Mouse (Mus musculus): ENCODE measurements around the gene Pdha1. TPM values are rescaled to one million over a fixed set of nuclear protein-coding genes. Genes with fewer than 3 reads are reported as not detected.

Gene Pdha1
- polyA plus RNA-seq, 1 experiment from 2014 or later: 97.3 TPM

GRCm38 (mm10) chrX:160146806-160147205 is 8.6 kb upstream of the Pdha1 start:
- Histone ChIP-seq H3K4me1 (replicated peaks; ENCODE audit: control insufficient read depth, insufficient read depth, low read length) (no peaks in the 10 kb centered on the region), H3K9ac (ENCODE audit: low read depth, low read length) (no peak overlapping the region), H3K4me2 (replicated peaks; ENCODE audit: low read depth, low read length) (no peak overlapping the region), H3K27ac (ENCODE audit: low read depth, low read length) (no peak overlapping the region), H3K27me3 (ENCODE audit: control insufficient read depth, insufficient read depth, low read length) (no peaks in the 10 kb centered on the region), H3K36me3 (ENCODE audit: control insufficient read depth, insufficient read depth, low read length) (no peaks in the 10 kb centered on the region), H3K4me3 (ENCODE audit: low read depth, low read length) (no peak overlapping the region), H3K9me3 (ENCODE audit: control insufficient read depth, low read length) (no peaks in the 10 kb centered on the region)
- WGBS: 78% methylated on average over 4 of the region's 4 CpGs
- ATAC-seq (ENCODE audit: low FRiP score) (no peak), DNase-seq (ENCODE audit: low spot score) (no peak)

GRCm38 (mm10) chrX:160137177-160137860 is 894 bp downstream of the Pdha1 start:
- no peaks in the 10 kb centered on the region for H3K4me1 ChIP-seq (replicated peaks; ENCODE audit: control insufficient read depth, insufficient read depth, low read length)
- peak overlapping the region; percentile 69 for H3K9ac ChIP-seq (ENCODE audit: low read depth, low read length)
- H3K27me3 ChIP-seq (ENCODE audit: control insufficient read depth, insufficient read depth, low read length): peaks cover 2% of the 10 kb centered on the region; the same call in 1 of the 2 replicates
- no peaks in the 10 kb centered on the region for H3K36me3 ChIP-seq (ENCODE audit: control insufficient read depth, insufficient read depth, low read length)
- H3K27ac ChIP-seq (ENCODE audit: low read depth, low read length): peak overlapping the region; percentile 79; the same call in 1 of the 2 replicates
- ATAC-seq (ENCODE audit: low FRiP score): peak; percentile 6; the same call in 1 of the 2 replicates
- no peak for DNase-seq (ENCODE audit: low spot score)
- 30% methylated on average over 18 of the region's 18 CpGs for WGBS
- no peaks in the 10 kb centered on the region for H3K9me3 ChIP-seq (ENCODE audit: control insufficient read depth, low read length)
- peak overlapping the region; percentile 62 for H3K4me3 ChIP-seq (ENCODE audit: low read depth, low read length)
- H3K4me2 ChIP-seq (replicated peaks; ENCODE audit: low read depth, low read length): peak overlapping the region; percentile 61

DNA sequence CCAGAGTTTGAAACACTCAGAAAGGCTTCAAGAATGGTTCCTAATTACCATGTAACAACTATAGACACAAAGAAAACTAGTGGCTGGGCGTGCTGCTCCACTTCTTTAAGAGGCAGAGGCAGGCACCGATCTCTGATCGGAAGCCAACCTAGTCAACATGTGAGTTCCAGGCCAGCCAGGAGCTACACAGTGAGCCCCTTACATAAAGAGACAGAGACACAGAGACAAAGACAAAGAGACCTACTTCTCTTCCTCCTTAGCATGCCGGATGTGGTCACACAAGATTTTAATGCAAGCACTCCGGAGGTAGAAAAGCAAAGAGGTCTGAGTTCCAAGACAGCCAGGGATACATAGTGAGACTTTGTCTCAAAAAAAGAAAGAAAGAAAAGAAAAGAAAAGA is 2.1 kb downstream of the Pdha1 start:
- 30% methylated on average over 5 of the region's 5 CpGs for WGBS
- H3K4me3 ChIP-seq (ENCODE audit: low read depth, low read length): no peak overlapping the region
- no peak overlapping the region for H3K4me2 ChIP-seq (replicated peaks; ENCODE audit: low read depth, low read length)
- no peaks in the 10 kb centered on the region for H3K4me1 ChIP-seq (replicated peaks; ENCODE audit: control insufficient read depth, insufficient read depth, low read length)
- ATAC-seq (ENCODE audit: low FRiP score) (no peak), DNase-seq (ENCODE audit: low spot score) (peak; percentile 4)
- H3K27me3 ChIP-seq (ENCODE audit: control insufficient read depth, insufficient read depth, low read length): peaks cover 2% of the 10 kb centered on the region; the same call in 1 of the 2 replicates
- no peaks in the 10 kb centered on the region for H3K36me3 ChIP-seq (ENCODE audit: control insufficient read depth, insufficient read depth, low read length)
- no peak overlapping the region for H3K27ac ChIP-seq (ENCODE audit: low read depth, low read length)
- H3K9ac ChIP-seq (ENCODE audit: low read depth, low read length): no peak overlapping the region
- H3K9me3 ChIP-seq (ENCODE audit: control insufficient read depth, low read length): no peaks in the 10 kb centered on the region

DNA sequence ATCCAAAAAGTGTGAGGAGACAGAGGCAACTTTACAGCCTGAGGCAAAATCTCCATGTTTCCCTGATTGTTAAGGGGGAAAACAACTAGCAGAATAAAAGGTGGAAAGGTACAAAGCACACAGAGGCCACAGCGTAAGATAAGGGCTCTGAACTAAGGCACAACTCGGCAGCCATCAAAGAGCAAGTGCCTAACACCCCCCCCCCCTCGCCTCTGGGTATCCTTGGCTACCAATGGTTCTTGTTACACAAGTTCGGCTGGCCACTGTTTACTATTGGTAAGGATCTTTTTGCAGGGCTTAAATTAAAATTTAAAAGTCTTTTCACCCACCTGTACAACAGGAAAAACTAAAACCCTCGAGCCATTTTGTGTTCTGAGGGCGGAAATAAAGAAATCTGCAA is 2.5 kb downstream of the Pdha1 start:
- Histone ChIP-seq H3K27me3 (ENCODE audit: control insufficient read depth, insufficient read depth, low read length) (peaks cover 2% of the 10 kb centered on the region; the same call in 1 of the 2 replicates), H3K9ac (ENCODE audit: low read depth, low read length) (no peak overlapping the region), H3K36me3 (ENCODE audit: control insufficient read depth, insufficient read depth, low read length) (no peaks in the 10 kb centered on the region), H3K4me3 (ENCODE audit: low read depth, low read length) (no peak overlapping the region), H3K9me3 (ENCODE audit: control insufficient read depth, low read length) (no peaks in the 10 kb centered on the region), H3K27ac (ENCODE audit: low read depth, low read length) (no peak overlapping the region), H3K4me1 (replicated peaks; ENCODE audit: control insufficient read depth, insufficient read depth, low read length) (no peaks in the 10 kb centered on the region), H3K4me2 (replicated peaks; ENCODE audit: low read depth, low read length) (peak overlapping the region; percentile 23; the same call in 1 of the 2 replicates)
- peak; percentile 5 for DNase-seq (ENCODE audit: low spot score)
- WGBS: 26% methylated on average over 6 of the region's 6 CpGs
- no peak for ATAC-seq (ENCODE audit: low FRiP score)

- no peaks in the 10 kb centered on the region for H3K9me3 ChIP-seq (ENCODE audit: control insufficient read depth, low read length)
- no peaks in the 10 kb centered on the region for H3K36me3 ChIP-seq (ENCODE audit: control insufficient read depth, insufficient read depth, low read length)
- WGBS: 87% methylated on average over 11 of the region's 11 CpGs
- peaks cover 2% of the 10 kb centered on the region; the same call in 1 of the 2 replicates for H3K27me3 ChIP-seq (ENCODE audit: control insufficient read depth, insufficient read depth, low read length)
- H3K27ac ChIP-seq (ENCODE audit: low read depth, low read length): no peak overlapping the region
- H3K9ac ChIP-seq (ENCODE audit: low read depth, low read length): no peak overlapping the region
- no peaks in the 10 kb centered on the region for H3K4me1 ChIP-seq (replicated peaks; ENCODE audit: control insufficient read depth, insufficient read depth, low read length)
- no peak overlapping the region for H3K4me3 ChIP-seq (ENCODE audit: low read depth, low read length)
- DNase-seq (ENCODE audit: low spot score) (no peak), ATAC-seq (ENCODE audit: low FRiP score) (no peak)
- H3K4me2 ChIP-seq (replicated peaks; ENCODE audit: low read depth, low read length): no peak overlapping the region
These were observed 3.9 kb downstream of the Pdha1 start for GRCm38 (mm10) chrX:160134136-160134843.

GRCm38 (mm10) chrX:160116658-160117057 is 21.6 kb downstream of the Pdha1 start:
- peak; percentile 62 for DNase-seq (ENCODE audit: low spot score)
- H3K4me3 ChIP-seq (ENCODE audit: low read depth, low read length): no peak overlapping the region
- H3K9me3 ChIP-seq (ENCODE audit: control insufficient read depth, low read length): no peaks in the 10 kb centered on the region
- no peaks in the 10 kb centered on the region for H3K27me3 ChIP-seq (ENCODE audit: control insufficient read depth, insufficient read depth, low read length)
- WGBS: 70% methylated on average over 3 of the region's 3 CpGs
- H3K9ac ChIP-seq (ENCODE audit: low read depth, low read length): no peak overlapping the region
- peak; percentile 27; the same call in 1 of the 2 replicates for ATAC-seq (ENCODE audit: low FRiP score)
- H3K4me2 ChIP-seq (replicated peaks; ENCODE audit: low read depth, low read length): no peak overlapping the region
- no peak overlapping the region for H3K27ac ChIP-seq (ENCODE audit: low read depth, low read length)
- H3K4me1 ChIP-seq (replicated peaks; ENCODE audit: control insufficient read depth, insufficient read depth, low read length): no peaks in the 10 kb centered on the region
- no peaks in the 10 kb centered on the region for H3K36me3 ChIP-seq (ENCODE audit: control insufficient read depth, insufficient read depth, low read length)

- Histone ChIP-seq H3K27me3 (ENCODE audit: control insufficient read depth, insufficient read depth, low read length) (no peaks in the 10 kb centered on the region), H3K9ac (ENCODE audit: low read depth, low read length) (no peak overlapping the region)
- ATAC-seq (ENCODE audit: low FRiP score): no peak
These were observed 22.1 kb downstream of the Pdha1 start for GRCm38 (mm10) chrX:160116074-160116473.

GRCm38 (mm10) chrX:160113777-160114176 is 24.4 kb downstream of the Pdha1 start:
- ATAC-seq (ENCODE audit: low FRiP score): no peak

More at GRCm38 (mm10) chrX:160116074-160116473, 22.1 kb downstream of the Pdha1 start:
- DNase-seq (ENCODE audit: low spot score): no peak
- H3K9me3 ChIP-seq (ENCODE audit: control insufficient read depth, low read length): no peaks in the 10 kb centered on the region
- H3K4me1 ChIP-seq (replicated peaks; ENCODE audit: control insufficient read depth, insufficient read depth, low read length): no peaks in the 10 kb centered on the region
- no peak overlapping the region for H3K27ac ChIP-seq (ENCODE audit: low read depth, low read length)
- no peak overlapping the region for H3K4me2 ChIP-seq (replicated peaks; ENCODE audit: low read depth, low read length)
- no peaks in the 10 kb centered on the region for H3K36me3 ChIP-seq (ENCODE audit: control insufficient read depth, insufficient read depth, low read length)
- no peak overlapping the region for H3K4me3 ChIP-seq (ENCODE audit: low read depth, low read length)

More at GRCm38 (mm10) chrX:160113777-160114176, 24.4 kb downstream of the Pdha1 start:
- no peak for DNase-seq (ENCODE audit: low spot score)
- H3K9ac ChIP-seq (ENCODE audit: low read depth, low read length): no peak overlapping the region
- H3K27ac ChIP-seq (ENCODE audit: low read depth, low read length): no peak overlapping the region
- no peaks in the 10 kb centered on the region for H3K9me3 ChIP-seq (ENCODE audit: control insufficient read depth, low read length)
- H3K27me3 ChIP-seq (ENCODE audit: control insufficient read depth, insufficient read depth, low read length): no peaks in the 10 kb centered on the region
- H3K4me3 ChIP-seq (ENCODE audit: low read depth, low read length): no peak overlapping the region
- no peaks in the 10 kb centered on the region for H3K4me1 ChIP-seq (replicated peaks; ENCODE audit: control insufficient read depth, insufficient read depth, low read length)
- 100% methylated on average over 1 of the region's 1 CpGs for WGBS
- H3K4me2 ChIP-seq (replicated peaks; ENCODE audit: low read depth, low read length): no peak overlapping the region
- no peaks in the 10 kb centered on the region for H3K36me3 ChIP-seq (ENCODE audit: control insufficient read depth, insufficient read depth, low read length)

All from hindbrain, embryonic 11.5 days (tissue).